Mouse (Mus musculus): ENCODE results near the gene C1qtnf2. TPM values are rescaled to one million over a fixed set of nuclear protein-coding genes. Genes with fewer than 3 reads are reported as not detected.
A peak's percentile ranks its signal among the peaks of the same experiment; 100 is the strongest.

Gene C1qtnf2
- total RNA-seq (2021), result 1 to 10 TPM; 10.0 TPM
- long read RNA-seq, experiment 1, transcript C1qtnf2-201 (4 exons, 1,211 nt), result major isoform, 18 of 20 reads
- long read RNA-seq, experiment 1, partial matches to known transcripts, result 0 of 20 reads
- long read RNA-seq, experiment 1, other reads (novel, unspliced or antisense), result 0 of 20 reads
- long read RNA-seq, experiment 2, transcript C1qtnf2-201 (4 exons, 1,211 nt), result major isoform, 26 of 27 reads
- long read RNA-seq, experiment 2, partial matches to known transcripts, result 0 of 27 reads
- long read RNA-seq, experiment 2, other reads (novel, unspliced or antisense), result 1 of 27 reads

- intact Hi-C loops (cut with DNase I), result no loop called here
- peak; percentile 68 to 77 for DNase-seq
These were observed at the start of gene C1qtnf2 for GRCm38 (mm10) chr11:43474225-43474774. C1qtnf2 (plus strand) TSS chr11:43474276.

- no peak for DNase-seq
- intact Hi-C loops (cut with DNase I), result no loop called here
These were observed 49.7 kb upstream of the C1qtnf2 start for GRCm38 (mm10) chr11:43424386-43424785.

- intact Hi-C loops (cut with DNase I), result no loop called here
- no peak for DNase-seq
These were observed 48.8 kb upstream of the C1qtnf2 start for GRCm38 (mm10) chr11:43425166-43425709.

- peak; percentile 79 for DNase-seq
- intact Hi-C loops (cut with DNase I), result no loop called here
These were observed 48.2 kb upstream of the C1qtnf2 start, which contains the start of gene Pttg1 for GRCm38 (mm10) chr11:43425824-43426413. Pttg1 (minus strand) TSS chr11:43426251.

GRCm38 (mm10) chr11:43426414-43426884 lies 47.6 kb upstream of the C1qtnf2 start:
- intact Hi-C loops (cut with DNase I), result no loop called here
- peak; percentile 12 to 29 for DNase-seq

GRCm38 (mm10) chr11:43433254-43434023 lies 40.6 kb upstream of the C1qtnf2 start, which contains the start of gene Slu7:
Slu7 (plus strand) TSS chr11:43433744.
- DNase-seq, result peak; percentile 72 to 77
- intact Hi-C loops (cut with DNase I), result no loop called here

GRCm38 (mm10) chr11:43434024-43434407 lies 40.1 kb upstream of the C1qtnf2 start:
- DNase-seq, result no peak
- intact Hi-C loops (cut with DNase I), result no loop called here

- no peak for DNase-seq
- intact Hi-C loops (cut with DNase I), result no loop called here
These were observed 33.0 kb upstream of the C1qtnf2 start for GRCm38 (mm10) chr11:43441121-43441520.

GRCm38 (mm10) chr11:43443183-43443582 lies 30.9 kb upstream of the C1qtnf2 start:
- intact Hi-C loops (cut with DNase I), result no loop called here
- no peak for DNase-seq

- DNase-seq, result no peak
- intact Hi-C loops (cut with DNase I), result no loop called here
These were observed 24.2 kb upstream of the C1qtnf2 start for GRCm38 (mm10) chr11:43449916-43450315.

GRCm38 (mm10) chr11:43451322-43451721 lies 22.8 kb upstream of the C1qtnf2 start:
- no peak for DNase-seq
- intact Hi-C loops (cut with DNase I), result no loop called here

- intact Hi-C loops (cut with DNase I), result loop anchor here (2.0 kb wide), 1 partner anchor 41 kb away; no protein-coding TSS in a partner anchor
These were observed 21.8 kb upstream of the C1qtnf2 start for GRCm38 (mm10) chr11:43452266-43452665.

GRCm38 (mm10) chr11:43463204-43463603 lies 10.9 kb upstream of the C1qtnf2 start:
- intact Hi-C loops (cut with DNase I), result no loop called here
- DNase-seq, result no peak

More at GRCm38 (mm10) chr11:43452266-43452665, 21.8 kb upstream of the C1qtnf2 start:
- no peak for DNase-seq

- intact Hi-C loops (cut with DNase I), result no loop called here
- DNase-seq, result peak in 1 of 2 experiments; percentile 60
These were observed 4.0 kb upstream of the C1qtnf2 start for GRCm38 (mm10) chr11:43470118-43470517.

GRCm38 (mm10) chr11:43470881-43471820 lies 2.9 kb upstream of the C1qtnf2 start:
- DNase-seq, result no peak
- intact Hi-C loops (cut with DNase I), result no loop called here

- intact Hi-C loops (cut with DNase I), result no loop called here
These were observed 961 bp upstream of the C1qtnf2 start for GRCm38 (mm10) chr11:43473115-43473514.

GRCm38 (mm10) chr11:43473635-43474224 lies 346 bp upstream of the C1qtnf2 start:
- peak in 1 of 2 experiments; percentile 0 for DNase-seq
- intact Hi-C loops (cut with DNase I), result no loop called here

More at GRCm38 (mm10) chr11:43473115-43473514, 961 bp upstream of the C1qtnf2 start:
- DNase-seq, result peak in 1 of 2 experiments; percentile 11

GRCm38 (mm10) chr11:43479376-43479775 lies 5.3 kb downstream of the C1qtnf2 start:
- no peak for DNase-seq
- intact Hi-C loops (cut with DNase I), result no loop called here

GRCm38 (mm10) chr11:43480561-43480960 lies 6.5 kb downstream of the C1qtnf2 start:
- intact Hi-C loops (cut with DNase I), result no loop called here
- DNase-seq, result no peak

Measured in heart, postnatal 14 days (tissue).